Mouse (Mus musculus) right cerebral cortex, postnatal 14 days (tissue): ENCODE results near the gene Cep95.
"Not testable (repeated sequence)": the region's sequence is repeated elsewhere in the genome, so short reads cannot be mapped to it uniquely, and the experiment has no call there.

Experiments used
- DNase-seq: peaks from one replicate; pipeline ENCODE4 v3.0.0; 2022

Gene Cep95

GRCm38 (mm10) chr11:106777395-106777794, 11.7 kb upstream of the Cep95 start:
- no peak for DNase-seq

- DNase-seq: no peak
Measured at GRCm38 (mm10) chr11:106778132-106778531, 10.9 kb upstream of the Cep95 start.

- DNase-seq: no peak
Measured at GRCm38 (mm10) chr11:106778589-106779387, 10.3 kb upstream of the Cep95 start.

- peak; percentile 88 for DNase-seq
Measured at GRCm38 (mm10) chr11:106779388-106780088, 9.5 kb upstream of the Cep95 start, which contains the start of gene Polg2. Gene Polg2, minus strand, starts transcription at chr11:106779537.

- DNase-seq: no peak
Measured at GRCm38 (mm10) chr11:106780089-106780425, 9.0 kb upstream of the Cep95 start.

- no peak for DNase-seq
Measured at GRCm38 (mm10) chr11:106780590-106781220, 8.3 kb upstream of the Cep95 start.

- not testable (repeated sequence) for DNase-seq
Measured at GRCm38 (mm10) chr11:106782271-106782670, 6.8 kb upstream of the Cep95 start.

GRCm38 (mm10) chr11:106782841-106783764, 5.9 kb upstream of the Cep95 start:
- DNase-seq: no peak

- DNase-seq: no peak
Measured at GRCm38 (mm10) chr11:106784476-106784875, 4.6 kb upstream of the Cep95 start.

- no peak for DNase-seq
Measured at GRCm38 (mm10) chr11:106785043-106785442, 4.0 kb upstream of the Cep95 start.

GRCm38 (mm10) chr11:106787131-106788025, 1.7 kb upstream of the Cep95 start:
- DNase-seq: peak; percentile 92

GRCm38 (mm10) chr11:106788026-106788774, 852 bp upstream of the Cep95 start:
- DNase-seq: peak; percentile 100

- no peak for DNase-seq
Measured at GRCm38 (mm10) chr11:106789649-106790048, 597 bp downstream of the Cep95 start.

GRCm38 (mm10) chr11:106793846-106794245, 4.8 kb downstream of the Cep95 start:
- no peak for DNase-seq

- no peak for DNase-seq
Measured at GRCm38 (mm10) chr11:106795679-106796078, 6.6 kb downstream of the Cep95 start.

GRCm38 (mm10) chr11:106802069-106802627, 13.1 kb downstream of the Cep95 start:
- no peak for DNase-seq

- DNase-seq: not testable (repeated sequence)
Measured at GRCm38 (mm10) chr11:106807442-106807841, 18.4 kb downstream of the Cep95 start.

- DNase-seq: no peak
Measured at GRCm38 (mm10) chr11:106812410-106813136, 23.5 kb downstream of the Cep95 start.

GRCm38 (mm10) chr11:106814601-106815320, 25.7 kb downstream of the Cep95 start:
- DNase-seq: no peak
